Mouse (Mus musculus) MEL (cell line): ENCODE results near the gene Spata7. TPM values are rescaled to one million over a fixed set of nuclear protein-coding genes. Genes with fewer than 3 reads are reported as not detected.

Source experiments
- DNase-seq: peaks from one replicate; pipeline ENCODE4 v3.0.0; 2011; ENCODE audit warnings: low read depth, low spot score
- H3K27ac ChIP-seq: 2 replicates; pipeline ENCODE4 v1.5.1; 2012; ENCODE audit warnings: low read depth, mild to moderate bottlenecking, control low read depth, low read length, moderate library complexity; ENCODE audit not compliant: control insufficient read depth
- H3K27me3 ChIP-seq, 2 experiments: fragments of 150-350 bp in 1 of 2; sonication (generic) in 1 of 2; 2 replicates each; pipeline ENCODE4 v1.6.1; 2012; ENCODE audit warnings: low read length in 2 of 2, mild to moderate bottlenecking in 2 of 2, improper control_type of control experiment in 1 of 2, moderate library complexity in 1 of 2; ENCODE audit not compliant: insufficient read depth in 2 of 2, control insufficient read depth in 1 of 2
- H3K36me3 ChIP-seq, 2 experiments: 2 replicates each; pipeline ENCODE4 v1.6.1; 2012 to 2014; ENCODE audit warnings: low read length in 2 of 2, improper control_type of control experiment in 1 of 2, inconsistent platforms in 1 of 2, mild to moderate bottlenecking in 1 of 2; ENCODE audit not compliant: insufficient read depth in 2 of 2, control insufficient read depth in 1 of 2
- H3K4me1 ChIP-seq, 2 experiments: fragments of 150-350 bp in 1 of 2; sonication (generic) in 1 of 2; 2 replicates each; pipeline ENCODE4 v1.6.1; 2012; ENCODE audit warnings: low read length in 2 of 2, improper control_type of control experiment in 1 of 2, mild to moderate bottlenecking in 1 of 2; ENCODE audit not compliant: insufficient read depth in 2 of 2, control insufficient read depth in 1 of 2
- H3K4me3 ChIP-seq, 2 experiments: fragments of 150-350 bp in 1 of 2; sonication (generic) in 1 of 2; 2 replicates each; pipeline ENCODE4 v1.5.1; 2012; ENCODE audit warnings: low read depth in 2 of 2, low read length in 2 of 2, mild to moderate bottlenecking in 2 of 2, moderate library complexity in 2 of 2, control low read depth in 1 of 2, improper control_type of control experiment in 1 of 2; ENCODE audit not compliant: control insufficient read depth in 1 of 2, insufficient read depth in 1 of 2
- H3K79me2 ChIP-seq: 2 replicates; pipeline ENCODE4 v1.6.1; 2012; ENCODE audit warnings: mild to moderate bottlenecking, low read length, moderate library complexity; ENCODE audit not compliant: control insufficient read depth, poor library complexity, insufficient read depth
- H3K9ac ChIP-seq: 2 replicates; pipeline ENCODE4 v1.6.1; 2012; ENCODE audit warnings: low read depth, mild to moderate bottlenecking, control low read depth, low read length, moderate library complexity; ENCODE audit not compliant: control insufficient read depth, poor library complexity, severe bottlenecking
- H3K9me3 ChIP-seq: fragments of 150-350 bp; sonication (generic); replicated peaks from 2 replicates; pipeline ENCODE4 v1.6.1; 2012; ENCODE audit warnings: mild to moderate bottlenecking, low read length, improper control_type of control experiment, moderate library complexity; ENCODE audit not compliant: insufficient read depth
- BHLHE40 ChIP-seq: IDR thresholded peaks from 2 replicates; pipeline ENCODE4 v1.6.1; 2012; ENCODE audit warnings: low read depth, mild to moderate bottlenecking, inconsistent platforms, low read length, improper control_type of control experiment, borderline replicate concordance
- CHD2 ChIP-seq: IDR thresholded peaks from 2 replicates; pipeline ENCODE4 v1.6.1; 2011; ENCODE audit warnings: low read length, improper control_type of control experiment
- E2F4 ChIP-seq: IDR thresholded peaks from 2 replicates; pipeline ENCODE4 v1.6.1; 2011; ENCODE audit warnings: low read depth, low read length, improper control_type of control experiment, borderline replicate concordance
- ETS1 ChIP-seq: IDR thresholded peaks from 2 replicates; pipeline ENCODE4 v1.6.1; 2012; ENCODE audit warnings: low read depth, mild to moderate bottlenecking, inconsistent platforms, low read length, improper control_type of control experiment, moderate library complexity
- GABPA ChIP-seq: IDR thresholded peaks from 2 replicates; pipeline ENCODE4 v1.6.1; 2012; ENCODE audit warnings: low read depth, mild to moderate bottlenecking, inconsistent platforms, low read length, improper control_type of control experiment, moderate library complexity
- GATA1 ChIP-seq: IDR thresholded peaks from 2 replicates; pipeline ENCODE4 v1.6.1; 2011; ENCODE audit warnings: low read depth, low read length, improper control_type of control experiment
- HCFC1 ChIP-seq: IDR thresholded peaks from 2 replicates; pipeline ENCODE4 v1.6.1; 2012; ENCODE audit warnings: low read depth, mild to moderate bottlenecking, inconsistent platforms, low read length, improper control_type of control experiment, moderate library complexity
- JUND ChIP-seq: IDR thresholded peaks from 2 replicates; pipeline ENCODE4 v1.6.1; 2011; ENCODE audit warnings: low read depth, mild to moderate bottlenecking, improper control_type of control experiment, low read length
- KAT2A ChIP-seq: conservative IDR thresholded peaks from 2 replicates; pipeline ENCODE4 v1.6.1; 2012; ENCODE audit warnings: low read depth, low read length, improper control_type of control experiment, inconsistent platforms
- MEF2A ChIP-seq: IDR thresholded peaks from 2 replicates; pipeline ENCODE4 v1.6.1; 2014; ENCODE audit warnings: low read depth, mild to moderate bottlenecking, inconsistent platforms, low read length, improper control_type of control experiment; ENCODE audit not compliant: poor library complexity, insufficient replicate concordance, severe bottlenecking; ENCODE audit errors: extremely low read depth
- MXI1 ChIP-seq: IDR thresholded peaks from 2 replicates; pipeline ENCODE4 v1.6.1; 2011; ENCODE audit warnings: mild to moderate bottlenecking, low read depth, low read length, improper control_type of control experiment
- MYB ChIP-seq: IDR thresholded peaks from 2 replicates; pipeline ENCODE4 v1.6.1; 2011; ENCODE audit warnings: mild to moderate bottlenecking, low read depth, low read length, improper control_type of control experiment
- MYC ChIP-seq: IDR thresholded peaks from 2 replicates; pipeline ENCODE4 v1.6.1; 2011; ENCODE audit warnings: low read depth, mild to moderate bottlenecking, low read length, improper control_type of control experiment, moderate library complexity
- NRF1 ChIP-seq: IDR thresholded peaks from 2 replicates; pipeline ENCODE4 v1.6.1; 2014; ENCODE audit warnings: low read depth, mild to moderate bottlenecking, inconsistent platforms, low read length, improper control_type of control experiment, moderate library complexity; ENCODE audit not compliant: poor library complexity, insufficient read depth, severe bottlenecking
- POLR2A ChIP-seq, 2 experiments: IDR thresholded peaks; 2 replicates each; pipeline ENCODE4 v1.6.1; 2011 to 2012; ENCODE audit warnings: low read length in 2 of 2, mild to moderate bottlenecking in 2 of 2, control low read depth in 1 of 2, improper control_type of control experiment in 1 of 2, low read depth in 1 of 2, moderate library complexity in 1 of 2; ENCODE audit not compliant: control insufficient read depth in 1 of 2, insufficient read depth in 1 of 2, poor library complexity in 1 of 2
- POLR2AphosphoS2 ChIP-seq: IDR thresholded peaks from 2 replicates; pipeline ENCODE4 v1.6.1; 2011; ENCODE audit warnings: low read length, improper control_type of control experiment
- RAD21 ChIP-seq: IDR thresholded peaks from 2 replicates; pipeline ENCODE4 v1.6.1; 2011; ENCODE audit warnings: mild to moderate bottlenecking, low read depth, low read length, improper control_type of control experiment
- RCOR1 ChIP-seq: IDR thresholded peaks from 2 replicates; pipeline ENCODE4 v1.6.1; 2012; ENCODE audit warnings: low read depth, mild to moderate bottlenecking, inconsistent platforms, low read length, improper control_type of control experiment
- SIN3A ChIP-seq: IDR thresholded peaks from 2 replicates; pipeline ENCODE4 v1.6.1; 2012; ENCODE audit warnings: low read length, improper control_type of control experiment, inconsistent platforms
- SMC3 ChIP-seq: IDR thresholded peaks from 2 replicates; pipeline ENCODE4 v1.6.1; 2011; ENCODE audit warnings: low read depth, low read length, improper control_type of control experiment
- TCF12 ChIP-seq: IDR thresholded peaks from 2 replicates; pipeline ENCODE4 v1.6.1; 2014; ENCODE audit warnings: low read depth, mild to moderate bottlenecking, inconsistent platforms, low read length, improper control_type of control experiment, moderate library complexity
- USF1 ChIP-seq: IDR thresholded peaks from 2 replicates; pipeline ENCODE4 v1.6.1; 2014; ENCODE audit warnings: low read depth, mild to moderate bottlenecking, inconsistent platforms, low read length, improper control_type of control experiment, moderate library complexity
- USF2 ChIP-seq, 2 experiments: IDR thresholded peaks; 2 replicates each; pipeline ENCODE4 v1.6.1; 2011 to 2012; ENCODE audit warnings: improper control_type of control experiment in 2 of 2, low read length in 2 of 2, borderline replicate concordance in 1 of 2, inconsistent platforms in 1 of 2, low read depth in 1 of 2, mild to moderate bottlenecking in 1 of 2; ENCODE audit not compliant: insufficient read depth in 1 of 2
- ZNF384 ChIP-seq: IDR thresholded peaks from 2 replicates; pipeline ENCODE4 v1.6.1; 2012; ENCODE audit warnings: low read depth, mild to moderate bottlenecking, inconsistent platforms, low read length, improper control_type of control experiment
- polyA plus RNA-seq, 2 experiments: library from polyadenylated mRNA; stranded (reverse) in 1 of 2; unstranded in 1 of 2; fragments of >175 nt in 1 of 2; fragments of >200 nt in 1 of 2; gene quantifications; 2 replicates each; pipeline versions ENCODE4 v1.2.1 to v1.2.4; 2012; ENCODE audit warnings: low replicate concordance in 2 of 2, low read depth in 1 of 2; ENCODE audit not compliant: insufficient read length in 2 of 2, insufficient read depth in 1 of 2, missing spikeins in 1 of 2
- total RNA-seq: library from RNA; depleted of rRNA; stranded (reverse); fragments of 300-350 nt; gene quantifications from 2 replicates; pipeline ENCODE4 v1.2.3, GENCODE M21; 2012

Gene Spata7
- total and polyA plus RNA-seq, 3 experiments, result 4.0 to 5.5 TPM; not detected in 1

- Histone ChIP-seq H3K36me3 (no peaks in the 10 kb centered on the region), H3K27me3 (no peaks in the 10 kb centered on the region), H3K9ac (no peak overlapping the region), H3K27ac (no peak overlapping the region), H3K4me3 (no peak overlapping the region), H3K4me1 (no peaks in the 10 kb centered on the region), H3K79me2 (no peaks in the 10 kb centered on the region), H3K9me3 (no peaks in the 10 kb centered on the region)
- no peak for DNase-seq
- TF ChIP-seq POLR2AphosphoS2, result no peak
- TF ChIP-seq RAD21, result no peak
- no peak for TF ChIP-seq ZNF384
- no peak for TF ChIP-seq MEF2A
- TF ChIP-seq SMC3, result no peak
- no peak for TF ChIP-seq GATA1
- TF ChIP-seq JUND, result no peak
- no peak for TF ChIP-seq POLR2A (IDR thresholded peaks at IDR 0.05; ENCODE audit: control insufficient read depth in 1 of 2, insufficient read depth in 1 of 2, low read depth in 1 of 2, low read length in 2 of 2, poor library complexity in 1 of 2)
- TF ChIP-seq RCOR1, result no peak
- TF ChIP-seq CHD2, result no peak
- TF ChIP-seq SIN3A, result no peak
- TF ChIP-seq MYC, result no peak
Measured at GRCm38 (mm10) chr12:98683171-98683570, 55.2 kb downstream of the Spata7 start.

DNA sequence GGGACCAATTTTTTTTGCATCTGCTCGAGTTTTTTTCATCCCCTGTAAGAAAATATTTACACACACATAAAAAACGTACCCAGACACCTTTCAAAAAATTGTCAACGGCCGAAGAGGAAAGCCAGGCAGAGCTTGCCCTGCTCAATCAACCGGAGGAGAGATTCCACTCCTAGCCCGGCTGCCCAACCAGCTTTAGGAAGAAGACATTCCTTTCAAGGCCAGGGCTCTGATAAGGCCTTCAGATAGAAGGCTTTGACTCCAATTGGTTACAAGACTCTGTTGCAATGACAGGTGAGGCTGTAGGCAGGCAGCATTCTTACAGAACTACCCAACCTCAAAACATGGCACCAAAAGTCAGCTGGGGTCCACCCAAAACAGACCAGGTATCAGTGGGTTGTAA lies 55.6 kb downstream of the Spata7 start:
- H3K9ac ChIP-seq, result no peak overlapping the region
- H3K4me3 ChIP-seq, result no peak overlapping the region
- no peaks in the 10 kb centered on the region for H3K9me3 ChIP-seq
- no peaks in the 10 kb centered on the region for H3K27me3 ChIP-seq
- DNase-seq, result no peak
- TF ChIP-seq MXI1, result no peak
- no peak for TF ChIP-seq NRF1
- no peaks in the 10 kb centered on the region for H3K4me1 ChIP-seq
- no peaks in the 10 kb centered on the region for H3K36me3 ChIP-seq
- no peak overlapping the region for H3K27ac ChIP-seq
- no peaks in the 10 kb centered on the region for H3K79me2 ChIP-seq

GRCm38 (mm10) chr12:98690230-98690629 lies 62.3 kb downstream of the Spata7 start:
- Histone ChIP-seq H3K4me3 (no peak overlapping the region), H3K27ac (no peak overlapping the region), H3K79me2 (no peaks in the 10 kb centered on the region), H3K4me1 (no peaks in the 10 kb centered on the region), H3K27me3 (no peaks in the 10 kb centered on the region), H3K9ac (no peak overlapping the region), H3K36me3 (no peaks in the 10 kb centered on the region), H3K9me3 (no peaks in the 10 kb centered on the region)
- DNase-seq, result no peak
- TF ChIP-seq RAD21, result no peak
- no peak for TF ChIP-seq ETS1
- TF ChIP-seq MYC, result no peak
- no peak for TF ChIP-seq ZNF384
- no peak for TF ChIP-seq BHLHE40
- no peak for TF ChIP-seq USF2 (IDR thresholded peaks at IDR 0.05; ENCODE audit: borderline replicate concordance in 1 of 2, insufficient read depth in 1 of 2, low read depth in 1 of 2, low read length in 2 of 2)
- TF ChIP-seq GABPA, result no peak
- TF ChIP-seq KAT2A, result no peak
- no peak for TF ChIP-seq TCF12
- TF ChIP-seq E2F4, result no peak
- no peak for TF ChIP-seq USF1
- no peak for TF ChIP-seq MYB
- no peak for TF ChIP-seq HCFC1
